Mouse (Mus musculus) heart, postnatal 0 days (tissue): Measurements from ENCODE around the gene Dip2a. TPM values are rescaled to one million over a fixed set of nuclear protein-coding genes. Genes with fewer than 3 reads are reported as not detected.

ENCODE experiments used
- ATAC-seq: fragments of 200-750 bp; cut with Nextera tagmentation; 2 replicates; pipeline ENCODE4 v1.8.0; 2017; ENCODE audit warnings: low read depth, moderate number of reproducible peaks, moderate library complexity; ENCODE audit not compliant: insufficient read depth
- DNase-seq: peaks from one replicate; pipeline ENCODE4 v3.0.0-alpha.2; 2016; ENCODE audit warnings: low spot score
- H3K27ac ChIP-seq: fragments of 300-500 bp; sonication (generic); 2 replicates; pipeline ENCODE4 v1.5.1; 2014; ENCODE audit warnings: low read depth, mild to moderate bottlenecking
- H3K27me3 ChIP-seq: fragments of 300-500 bp; sonication (generic); 2 replicates; pipeline ENCODE4 v1.6.1; 2014; ENCODE audit warnings: low read length, mixed read lengths; ENCODE audit not compliant: control insufficient read depth, insufficient read depth
- H3K36me3 ChIP-seq: fragments of 300-500 bp; sonication (generic); replicated peaks from 2 replicates; pipeline ENCODE4 v1.6.1; 2014; ENCODE audit warnings: low read length, mixed read lengths; ENCODE audit not compliant: control insufficient read depth, insufficient read depth
- H3K4me1 ChIP-seq: fragments of 300-500 bp; sonication (generic); 2 replicates; pipeline ENCODE4 v1.6.1; 2014; ENCODE audit warnings: antibody characterized with exemption; ENCODE audit not compliant: control insufficient read depth, insufficient read depth
- H3K4me2 ChIP-seq: fragments of 300-500 bp; sonication (generic); 2 replicates; pipeline ENCODE4 v1.6.1; 2014; ENCODE audit warnings: low read depth, mild to moderate bottlenecking, low read length, moderate library complexity
- H3K4me3 ChIP-seq: fragments of 300-500 bp; sonication (generic); 2 replicates; pipeline ENCODE4 v1.5.1; 2014; ENCODE audit warnings: low read depth, low read length
- H3K9ac ChIP-seq: fragments of 300-500 bp; sonication (generic); replicated peaks from 2 replicates; pipeline ENCODE4 v1.6.1; 2014; ENCODE audit warnings: low read depth, low read length, mixed read lengths
- H3K9me3 ChIP-seq: fragments of 300-500 bp; sonication (generic); replicated peaks from 2 replicates; pipeline ENCODE4 v1.6.1; 2016; ENCODE audit warnings: low read length; ENCODE audit not compliant: control insufficient read depth
- CTCF ChIP-seq: IDR thresholded peaks from 2 replicates; pipeline ENCODE4 v1.5.1; 2016; ENCODE audit warnings: antibody characterized with exemption, control low read depth, low read depth
- EP300 ChIP-seq: IDR thresholded peaks from 2 replicates; pipeline ENCODE4 v1.6.1; 2016; ENCODE audit warnings: antibody characterized with exemption, low read depth
- WGBS: fragments of 180-500 bp; shearing (Covaris S2); extraction: QIAGEN DNeasy Blood & Tissue Kit; methylation state at CpG from one replicate; pipeline ENCODE4 v1.1.7; 2014; 5-methylcytosine and 5-hydroxymethylcytosine counted together
- polyA plus RNA-seq: library from polyadenylated mRNA; unstranded; fragments of >200 nt; fragmentation: Nextera tagmentation; extraction: Ambion mirVana; gene quantifications from 2 replicates; pipeline ENCODE4 v1.2.1, GENCODE M21; 2015
- total RNA-seq: library from RNA; depleted of rRNA; stranded (reverse); fragments of >200 nt; gene quantifications from 2 replicates; pipeline ENCODE4 v1.2.3, GENCODE M21; 2014; ENCODE audit warnings: low replicate concordance

Dip2a gene
- total and polyA plus RNA-seq, 2 experiments from 2014 or later = 5.7 to 47.4 TPM

GRCm38 (mm10) chr10:76306738-76307137 is 38.4 kb downstream of the Dip2a start:
- TF ChIP-seq CTCF = no peak
- Histone ChIP-seq H3K9me3 (no peaks in the 10 kb centered on the region), H3K4me1 (no peaks in the 10 kb centered on the region), H3K27me3 (no peaks in the 10 kb centered on the region), H3K9ac (no peak overlapping the region), H3K4me2 (no peak overlapping the region), H3K27ac (no peak overlapping the region), H3K4me3 (no peak overlapping the region), H3K36me3 (peaks cover 55% of the 10 kb centered on the region)
- 78% methylated on average over 9 of the region's 9 CpGs for WGBS
- ATAC-seq (no peak), DNase-seq (no peak)

- ATAC-seq = no peak
- TF ChIP-seq CTCF (no peak), EP300 (no peak)
- Histone ChIP-seq H3K36me3 (peaks cover 75% of the 10 kb centered on the region), H3K4me3 (no peak overlapping the region), H3K27ac (no peak overlapping the region), H3K27me3 (no peaks in the 10 kb centered on the region), H3K4me2 (no peak overlapping the region), H3K4me1 (no peaks in the 10 kb centered on the region), H3K9me3 (no peaks in the 10 kb centered on the region), H3K9ac (no peak overlapping the region)
- no peak for DNase-seq
- WGBS = 72% methylated on average over 5 of the region's 5 CpGs
Observed at GRCm38 (mm10) chr10:76300133-76300532, 45.0 kb downstream of the Dip2a start.

- Histone ChIP-seq H3K4me2 (no peak overlapping the region), H3K27me3 (no peaks in the 10 kb centered on the region), H3K9me3 (no peaks in the 10 kb centered on the region), H3K36me3 (peaks cover 82% of the 10 kb centered on the region), H3K27ac (no peak overlapping the region), H3K4me1 (no peaks in the 10 kb centered on the region), H3K4me3 (no peak overlapping the region), H3K9ac (no peak overlapping the region)
- WGBS = 88% methylated on average over 4 of the region's 4 CpGs
- TF ChIP-seq EP300 (no peak), CTCF (no peak)
- no peak for DNase-seq
- no peak for ATAC-seq
Observed at GRCm38 (mm10) chr10:76293222-76293621, 51.9 kb downstream of the Dip2a start.

GRCm38 (mm10) chr10:76289936-76290671 is 55.0 kb downstream of the Dip2a start:
- WGBS = 84% methylated on average over 3 of the region's 3 CpGs

GRCm38 (mm10) chr10:76289052-76289451 is 56.0 kb downstream of the Dip2a start:
- 91% methylated on average over 5 of the region's 5 CpGs for WGBS
- DNase-seq = no peak
- no peaks in the 10 kb centered on the region for H3K4me1 ChIP-seq
- H3K9ac ChIP-seq = no peak overlapping the region
- H3K36me3 ChIP-seq = peaks cover 84% of the 10 kb centered on the region
- no peak for ATAC-seq
- no peak overlapping the region for H3K4me2 ChIP-seq
- no peaks in the 10 kb centered on the region for H3K27me3 ChIP-seq
- TF ChIP-seq EP300 (no peak), CTCF (no peak)
- H3K4me3 ChIP-seq = no peak overlapping the region
- H3K9me3 ChIP-seq = no peaks in the 10 kb centered on the region
- no peak overlapping the region for H3K27ac ChIP-seq

More at GRCm38 (mm10) chr10:76289936-76290671, 55.0 kb downstream of the Dip2a start:
- Histone ChIP-seq H3K4me2 (no peak overlapping the region), H3K9me3 (no peaks in the 10 kb centered on the region), H3K4me1 (no peaks in the 10 kb centered on the region), H3K27me3 (no peaks in the 10 kb centered on the region), H3K9ac (no peak overlapping the region), H3K4me3 (no peak overlapping the region), H3K27ac (no peak overlapping the region), H3K36me3 (peaks cover 84% of the 10 kb centered on the region)
- no peak for TF ChIP-seq CTCF
- TF ChIP-seq EP300 = no peak
- ATAC-seq (no peak), DNase-seq (no peak)
